Mouse (Mus musculus) stomach, postnatal 0 days (tissue): ENCODE results near the gene Strbp.

ENCODE experiments used
- CTCF ChIP-seq: IDR thresholded peaks from 2 replicates; pipeline ENCODE4 v1.5.1; 2016; ENCODE audit warnings: antibody characterized with exemption, low read depth, mild to moderate bottlenecking, moderate library complexity
- EP300 ChIP-seq: optimal IDR thresholded peaks from 2 replicates; pipeline ENCODE3; 2016; ENCODE audit warnings: antibody characterized with exemption

- TF ChIP-seq CTCF (no peak), EP300 (no peak)
Measured at GRCm38 (mm10) chr2:37704141-37704760, 592 bp upstream of the Strbp start.
